Mouse (Mus musculus) kidney, adult 2 months (tissue): Measurements from ENCODE around the gene Oas2. TPM values are rescaled to one million over a fixed set of nuclear protein-coding genes. Genes with fewer than 3 reads are reported as not detected.

Experiments used
- DNase-seq: peaks from one replicate; pipeline ENCODE4 v3.0.0; 2021
- H3K27ac ChIP-seq: fragments of 200-500 bp; 2 replicates; pipeline ENCODE4 v1.5.1; 2012; ENCODE audit warnings: low read depth, low read length, control low read depth, inconsistent platforms; ENCODE audit not compliant: insufficient read depth
- H3K27me3 ChIP-seq: fragments of 200-500 bp; replicated peaks from 2 replicates; pipeline ENCODE4 v1.6.1; 2012; ENCODE audit warnings: mild to moderate bottlenecking, moderate library complexity, low read length, inconsistent platforms; ENCODE audit not compliant: control insufficient read depth, insufficient read depth
- H3K36me3 ChIP-seq: fragments of 200-500 bp; 2 replicates; pipeline ENCODE4 v1.6.1; 2012; ENCODE audit warnings: mild to moderate bottlenecking, moderate library complexity, low read length, inconsistent platforms; ENCODE audit not compliant: control insufficient read depth, insufficient read depth
- H3K4me1 ChIP-seq: fragments of 200-500 bp; 2 replicates; pipeline ENCODE4 v1.6.1; 2011; ENCODE audit warnings: low read length; ENCODE audit not compliant: control insufficient read depth, insufficient read depth
- H3K4me3 ChIP-seq: fragments of 200-500 bp; 2 replicates; pipeline ENCODE4 v1.5.1; 2011; ENCODE audit warnings: mild to moderate bottlenecking, low read depth, low read length, control low read depth; ENCODE audit not compliant: insufficient read depth
- CTCF ChIP-seq: fragments of 200-500 bp; conservative IDR thresholded peaks from 2 replicates; pipeline ENCODE4 v1.5.1; 2011; ENCODE audit warnings: low read depth, mild to moderate bottlenecking, control low read depth, low read length, moderate library complexity, mixed read lengths; ENCODE audit not compliant: insufficient read depth, insufficient read length
- POLR2A ChIP-seq: fragments of 200-500 bp; IDR thresholded peaks from one replicate; pipeline ENCODE4 v1.6.1; 2011; ENCODE audit warnings: low read depth, low read length, control low read depth
- WGBS: fragments of 180-500 bp; shearing (Covaris S2); methylation state at CpG from one replicate; pipeline ENCODE4 v1.1.7; 2018; 5-methylcytosine and 5-hydroxymethylcytosine counted together
- polyA plus RNA-seq: library from polyadenylated mRNA; depleted of rRNA; stranded (reverse); fragments of >200 nt; gene quantifications from 2 replicates; pipeline ENCODE4 v1.2.3, GENCODE M21; 2012; rRNA removed

Oas2 gene
- polyA plus RNA-seq, 1 experiment, result 5.5 TPM

GRCm38 (mm10) chr5:120687897-120688296 lies 61.8 kb downstream of the Oas2 start:
- no peak overlapping the region for H3K27ac ChIP-seq
- DNase-seq, result no peak
- H3K4me3 ChIP-seq, result no peak overlapping the region
- no peak for TF ChIP-seq POLR2A
- TF ChIP-seq CTCF, result no peak
- H3K36me3 ChIP-seq, result no peaks in the 10 kb centered on the region
- no peaks in the 10 kb centered on the region for H3K27me3 ChIP-seq
- WGBS, result 90% methylated on average over 5 of the region's 5 CpGs
- no peaks in the 10 kb centered on the region for H3K4me1 ChIP-seq

GRCm38 (mm10) chr5:120687484-120687851 lies 62.2 kb downstream of the Oas2 start:
- Histone ChIP-seq H3K4me3 (no peak overlapping the region), H3K27me3 (no peaks in the 10 kb centered on the region), H3K4me1 (no peaks in the 10 kb centered on the region), H3K36me3 (no peaks in the 10 kb centered on the region), H3K27ac (no peak overlapping the region)
- no peak for DNase-seq
- WGBS, result 73% methylated on average over 3 of the region's 3 CpGs
- no peak for TF ChIP-seq CTCF
- no peak for TF ChIP-seq POLR2A

GRCm38 (mm10) chr5:120686749-120687483 lies 62.7 kb downstream of the Oas2 start:
- Histone ChIP-seq H3K27ac (no peak overlapping the region), H3K27me3 (no peaks in the 10 kb centered on the region), H3K4me1 (no peaks in the 10 kb centered on the region), H3K4me3 (no peak overlapping the region), H3K36me3 (no peaks in the 10 kb centered on the region)
- WGBS, result 77% methylated on average over 6 of the region's 6 CpGs
- DNase-seq, result no peak
- TF ChIP-seq CTCF (no peak), POLR2A (no peak)

GRCm38 (mm10) chr5:120685678-120686077 lies 64.0 kb downstream of the Oas2 start:
- Histone ChIP-seq H3K36me3 (no peaks in the 10 kb centered on the region), H3K27me3 (no peaks in the 10 kb centered on the region), H3K27ac (no peak overlapping the region), H3K4me3 (no peak overlapping the region), H3K4me1 (no peaks in the 10 kb centered on the region)
- no peak for TF ChIP-seq POLR2A
- TF ChIP-seq CTCF, result no peak
- 64% methylated on average over 8 of the region's 8 CpGs for whole genome bisulfite sequencing
- DNase-seq, result no peak

- H3K4me3 ChIP-seq, result no peak overlapping the region
- 18% methylated on average over 24 of the region's 24 CpGs for WGBS
- no peaks in the 10 kb centered on the region for H3K4me1 ChIP-seq
These were observed 66.5 kb downstream of the Oas2 start for GRCm38 (mm10) chr5:120682982-120683771.

GRCm38 (mm10) chr5:120680918-120681317 lies 68.7 kb downstream of the Oas2 start:
- no peak for TF ChIP-seq POLR2A
- no peak for TF ChIP-seq CTCF
- no peak for DNase-seq
- Histone ChIP-seq H3K4me1 (no peaks in the 10 kb centered on the region), H3K4me3 (no peak overlapping the region), H3K27me3 (no peaks in the 10 kb centered on the region), H3K27ac (no peak overlapping the region), H3K36me3 (no peaks in the 10 kb centered on the region)
- 85% methylated on average over 18 of the region's 18 CpGs for WGBS

More at GRCm38 (mm10) chr5:120682982-120683771, 66.5 kb downstream of the Oas2 start:
- Histone ChIP-seq H3K27ac (no peak overlapping the region), H3K36me3 (no peaks in the 10 kb centered on the region), H3K27me3 (no peaks in the 10 kb centered on the region)
- no peak for DNase-seq
- TF ChIP-seq POLR2A (no peak), CTCF (no peak)

Other genes starting within 250 kb of the Oas2 start
- gene Plbd2, start 246.2 kb downstream of the Oas2 start, polyA plus RNA-seq, result 48.1 and 49.3 TPM in 2 replicates
- gene Slc8b1, start 238.7 kb downstream of the Oas2 start, polyA plus RNA-seq, result 23.0 and 25.8 TPM in 2 replicates
- 200 and 216 TPM in 2 replicates for gene Tpcn1, start 161.2 kb downstream of the Oas2 start, polyA plus RNA-seq
- 2.1 and 2.5 TPM in 2 replicates for gene Iqcd, start 160.8 kb downstream of the Oas2 start, polyA plus RNA-seq
- 25.2 and 32.1 TPM in 2 replicates for gene Rita1, start 137.3 kb downstream of the Oas2 start, polyA plus RNA-seq
- 29.3 and 31.6 TPM in 2 replicates for gene Ddx54, start 137.1 kb downstream of the Oas2 start, polyA plus RNA-seq
- gene Cfap73, start 115.6 kb downstream of the Oas2 start, polyA plus RNA-seq, result not detected in 2 replicates
- 2.3 and 3.4 TPM in 2 replicates for gene Rasal1, start 101.0 kb downstream of the Oas2 start, polyA plus RNA-seq
- 1.5 and 4.4 TPM in 2 replicates for gene Dtx1, start 37.9 kb downstream of the Oas2 start, polyA plus RNA-seq
- gene Oas3, start 27.8 kb upstream of the Oas2 start, polyA plus RNA-seq, result 0.38 and 2.3 TPM in 2 replicates
- gene Oas1e, start 45.7 kb upstream of the Oas2 start, polyA plus RNA-seq, result not detected in 2 replicates
- 2.6 TPM in 2 replicates for gene Oas1c, start 62.7 kb upstream of the Oas2 start, polyA plus RNA-seq
- gene Oas1f, start 97.5 kb upstream of the Oas2 start, polyA plus RNA-seq, result 0.08 and 0.19 TPM in 2 replicates
- gene Oas1h, start 111.6 kb upstream of the Oas2 start, polyA plus RNA-seq, result not detected in 2 replicates
- gene Oas1g, start 137.8 kb upstream of the Oas2 start, polyA plus RNA-seq, result 2.5 and 2.7 TPM in 2 replicates
- gene Oas1a, start 157.7 kb upstream of the Oas2 start, polyA plus RNA-seq, result 5.2 and 7.9 TPM in 2 replicates
- gene Oas1d, start 164.7 kb upstream of the Oas2 start, polyA plus RNA-seq, result not detected in 2 replicates